Mouse (Mus musculus): Measurements from ENCODE around the gene H2-DMb2.

- TF ChIP-seq CTCF (IDR thresholded peaks at IDR 0.05; ENCODE audit: low read depth), result no peak
- TF ChIP-seq EP300 (optimal IDR thresholded peaks at IDR 0.05), result no peak
These were observed 34.6 kb upstream of the H2-DMb2 start for GRCm38 (mm10) chr17:34108460-34108859.
